Mouse (Mus musculus) testis, adult 2 months (tissue): ENCODE measurements around the gene Ythdc1.

Experiments used
- CTCF ChIP-seq: fragments of 200-500 bp; IDR thresholded peaks from 2 replicates; pipeline ENCODE4 v1.5.1; 2012; ENCODE audit warnings: low read depth, mild to moderate bottlenecking, inconsistent platforms, low read length, moderate library complexity; ENCODE audit not compliant: control insufficient read depth, insufficient read depth, insufficient replicate concordance
- POLR2A ChIP-seq: fragments of 200-500 bp; IDR thresholded peaks from 2 replicates; pipeline ENCODE4 v1.6.1; 2012; ENCODE audit warnings: low read depth, mild to moderate bottlenecking, inconsistent platforms, low read length, moderate library complexity; ENCODE audit not compliant: control insufficient read depth

GRCm38 (mm10) chr5:86838110-86838509 lies 34.1 kb downstream of the Ythdc1 start:
- TF ChIP-seq CTCF, result no peak
- TF ChIP-seq POLR2A, result no peak
